Mouse (Mus musculus): ENCODE measurements around the gene Txndc11. TPM values are rescaled to one million over a fixed set of nuclear protein-coding genes. Genes with fewer than 3 reads are reported as not detected.

Gene Txndc11
- polyA plus RNA-seq (2014; fragmentation: Illumina TruSeq; extraction: RNeasy Lipid Tissue Mini Kit (QIAGEN cat#74804)), result 27.9 TPM

GRCm38 (mm10) chr16:11134348-11135344 is at the start of gene Txndc11:
Gene Txndc11 (minus strand): TSS chr16:11134650.

GRCm38 (mm10) chr16:11176208-11176883 is 41.9 kb upstream of the Txndc11 start, which contains the start of gene Zc3h7a:
Gene Zc3h7a (minus strand): TSS chr16:11176393.

DNA sequence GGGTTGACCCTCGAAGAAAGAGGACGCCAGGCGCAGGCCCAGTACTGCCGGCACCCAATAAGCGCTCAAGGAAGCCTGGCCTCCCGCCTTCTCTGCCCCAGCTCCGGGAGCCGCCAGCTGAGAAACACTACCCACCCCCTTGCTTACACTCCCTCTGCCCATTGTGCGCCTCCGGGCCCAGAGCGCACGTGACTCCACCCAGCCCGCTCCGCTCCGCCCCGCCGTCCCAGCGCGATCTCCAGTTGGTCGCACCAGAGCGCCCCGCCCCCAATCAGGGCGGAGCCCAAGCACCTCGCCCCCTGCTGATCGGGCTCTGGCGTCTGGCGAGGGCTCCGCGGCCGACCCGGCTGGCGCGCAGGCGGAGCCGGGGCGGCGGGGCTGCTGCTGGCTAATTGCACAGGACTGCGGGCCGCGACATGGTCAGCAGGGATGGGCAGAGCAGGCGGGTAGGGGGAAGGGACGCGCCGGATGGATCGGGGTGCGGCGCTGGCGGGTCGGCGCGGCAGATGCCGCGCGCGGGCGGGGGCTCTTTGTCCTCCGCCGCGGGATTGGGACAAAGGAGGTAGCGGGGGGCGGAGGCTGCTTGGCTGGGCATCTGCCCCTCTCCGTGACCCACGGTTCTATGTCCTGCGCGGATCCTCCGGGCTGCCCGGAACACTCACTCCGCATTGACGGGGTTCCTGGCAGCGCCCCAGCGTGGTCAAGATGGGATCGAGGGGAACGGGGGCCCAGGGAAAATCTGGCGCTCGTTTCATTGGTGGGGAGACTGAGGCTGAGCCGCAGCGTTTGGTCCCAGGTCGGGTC is 68.2 kb downstream of the Txndc11 start, which contains the start of gene Litaf:
TSS of gene Litaf (minus strand) at position 129 of the 804 bp plus-strand sequence.

DNA sequence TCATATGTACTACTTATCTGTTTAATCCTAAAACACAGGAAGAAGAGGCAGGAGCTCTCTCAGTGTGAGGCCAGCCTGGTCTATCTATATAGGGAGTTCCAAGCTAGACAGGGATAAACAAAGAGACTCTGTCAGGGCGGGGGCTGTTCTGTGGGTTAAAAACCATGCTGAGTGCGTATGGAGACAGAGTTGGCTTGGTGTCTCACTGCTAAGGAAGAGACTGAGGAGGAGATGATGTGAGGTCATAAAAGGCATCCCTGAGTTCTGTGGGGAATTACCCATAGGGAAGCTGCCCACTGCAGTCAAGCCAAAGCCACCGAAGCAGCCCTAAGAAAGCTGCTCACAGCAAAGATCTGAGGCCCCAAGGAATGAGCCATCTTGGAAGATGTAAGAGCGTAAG is 73.8 kb downstream of the Txndc11 start, which contains the start of gene Snn:
TSS of gene Snn (plus strand) at position 301 of the 400 bp plus-strand sequence.

Other genes with a start within 250 kb of the Txndc11 start
- gene Snn, start 73.7 kb downstream of the Txndc11 start, polyA plus RNA-seq (2014; fragmentation: Illumina TruSeq; extraction: RNeasy Lipid Tissue Mini Kit (QIAGEN cat#74804)), result 18.6 TPM
- 55.6 TPM for gene Litaf, start 68.5 kb downstream of the Txndc11 start, polyA plus RNA-seq (2014; fragmentation: Illumina TruSeq; extraction: RNeasy Lipid Tissue Mini Kit (QIAGEN cat#74804))
- gene Zc3h7a, start 41.7 kb upstream of the Txndc11 start, polyA plus RNA-seq (2014; fragmentation: Illumina TruSeq; extraction: RNeasy Lipid Tissue Mini Kit (QIAGEN cat#74804)), result 137 TPM
- gene Rsl1d1, start 68.7 kb upstream of the Txndc11 start, polyA plus RNA-seq (2014; fragmentation: Illumina TruSeq; extraction: RNeasy Lipid Tissue Mini Kit (QIAGEN cat#74804)), result 375 TPM
- 586 TPM for gene Gspt1, start 119.7 kb upstream of the Txndc11 start, polyA plus RNA-seq (2014; fragmentation: Illumina TruSeq; extraction: RNeasy Lipid Tissue Mini Kit (QIAGEN cat#74804))
- not detected for gene Tnfrsf17, start 179.2 kb upstream of the Txndc11 start, polyA plus RNA-seq (2014; fragmentation: Illumina TruSeq; extraction: RNeasy Lipid Tissue Mini Kit (QIAGEN cat#74804))
- gene Snx29, start 188.3 kb upstream of the Txndc11 start, polyA plus RNA-seq (2014; fragmentation: Illumina TruSeq; extraction: RNeasy Lipid Tissue Mini Kit (QIAGEN cat#74804)), result 1.7 TPM

Data from ovary, adult 10 weeks (tissue).